Mouse (Mus musculus) hindbrain, postnatal 0 days (tissue): ENCODE measurements around the gene Tescl. TPM values are rescaled to one million over a fixed set of nuclear protein-coding genes. Genes with fewer than 3 reads are reported as not detected.

Experiments used
- ATAC-seq: fragments of 200-750 bp; cut with Nextera tagmentation; 2 replicates; pipeline ENCODE4 v1.8.0; 2017; ENCODE audit warnings: mild to moderate bottlenecking, moderate TSS enrichment, moderate library complexity
- DNase-seq: peaks from one replicate; pipeline ENCODE4 v3.0.0-alpha.2; 2015; ENCODE audit warnings: low spot score
- H3K27ac ChIP-seq: fragments of 300-500 bp; sonication (generic); 2 replicates; pipeline ENCODE4 v1.5.1; 2014; ENCODE audit warnings: mild to moderate bottlenecking
- H3K27me3 ChIP-seq: fragments of 300-500 bp; sonication (generic); 2 replicates; pipeline ENCODE4 v1.6.1; 2014; ENCODE audit warnings: low read length, mixed read lengths; ENCODE audit not compliant: insufficient read depth
- H3K36me3 ChIP-seq: fragments of 300-500 bp; sonication (generic); 2 replicates; pipeline ENCODE4 v1.6.1; 2014; ENCODE audit warnings: low read length, mixed read lengths; ENCODE audit not compliant: insufficient read depth
- H3K4me1 ChIP-seq: fragments of 300-500 bp; sonication (generic); 2 replicates; pipeline ENCODE4 v1.6.1; 2014; ENCODE audit warnings: antibody characterized with exemption, low read length, mixed read lengths; ENCODE audit not compliant: insufficient read depth
- H3K4me2 ChIP-seq: fragments of 300-500 bp; sonication (generic); 2 replicates; pipeline ENCODE4 v1.6.1; 2014; ENCODE audit warnings: low read depth, mild to moderate bottlenecking, low read length, moderate library complexity, mixed read lengths
- H3K4me3 ChIP-seq: fragments of 300-500 bp; sonication (generic); 2 replicates; pipeline ENCODE4 v1.5.1; 2014; ENCODE audit warnings: low read length
- H3K9ac ChIP-seq: fragments of 300-500 bp; sonication (generic); replicated peaks from 2 replicates; pipeline ENCODE4 v1.6.1; 2014; ENCODE audit warnings: mild to moderate bottlenecking, low read length, moderate library complexity, mixed read lengths
- H3K9me3 ChIP-seq: fragments of 300-500 bp; sonication (generic); 2 replicates; pipeline ENCODE4 v1.6.1; 2016; ENCODE audit warnings: low read length, mixed read lengths
- CTCF ChIP-seq: IDR thresholded peaks from 2 replicates; pipeline ENCODE4 v1.5.1; 2016; ENCODE audit warnings: antibody characterized with exemption, control low read depth, low read depth
- WGBS: fragments of 180-500 bp; shearing (Covaris S2); extraction: QIAGEN DNeasy Blood & Tissue Kit; methylation state at CpG from one replicate; pipeline ENCODE4 v1.1.7; 2014; 5-methylcytosine and 5-hydroxymethylcytosine counted together
- microRNA-seq, 2 experiments: library from miRNA; unstranded; fragments of <30 nt; microRNA quantifications; one replicate each; pipeline ENCODE4; 2016
- polyA plus RNA-seq: library from polyadenylated mRNA; unstranded; fragments of >200 nt; fragmentation: Nextera tagmentation; extraction: Ambion mirVana; gene quantifications from 2 replicates; pipeline ENCODE4 v1.2.1, GENCODE M21; 2015
- total RNA-seq: library from RNA; depleted of rRNA; stranded (reverse); fragments of >200 nt; gene quantifications from 2 replicates; pipeline ENCODE4 v1.2.3, GENCODE M21; 2014; rRNA removed

The Tescl gene
- total and polyA plus RNA-seq, 2 experiments from 2014 or later = 0.46 TPM; not detected in 1

- Histone ChIP-seq H3K27ac (no peak overlapping the region), H3K4me1 (no peaks in the 10 kb centered on the region), H3K4me3 (no peak overlapping the region), H3K36me3 (peaks cover 30% of the 10 kb centered on the region), H3K27me3 (no peaks in the 10 kb centered on the region), H3K9me3 (no peaks in the 10 kb centered on the region), H3K4me2 (no peak overlapping the region), H3K9ac (no peak overlapping the region)
- no peak for DNase-seq
- ATAC-seq = no peak
- 82% methylated on average over 5 of the region's 5 CpGs for WGBS
- no peak for TF ChIP-seq CTCF
Measured at GRCm38 (mm10) chr7:24287670-24288069, 46.1 kb downstream of the Tescl start.

- DNase-seq (no peak), ATAC-seq (no peak)
- no peaks in the 10 kb centered on the region for H3K27me3 ChIP-seq
- H3K4me2 ChIP-seq = no peak overlapping the region
- H3K27ac ChIP-seq = no peak overlapping the region
- H3K36me3 ChIP-seq = peaks cover 23% of the 10 kb centered on the region
- no peak for TF ChIP-seq CTCF
- H3K4me3 ChIP-seq = no peak overlapping the region
- WGBS = 80% methylated on average over 4 of the region's 4 CpGs
- no peaks in the 10 kb centered on the region for H3K9me3 ChIP-seq
- H3K4me1 ChIP-seq = no peaks in the 10 kb centered on the region
- H3K9ac ChIP-seq = no peak overlapping the region
Measured at GRCm38 (mm10) chr7:24286916-24287315, 46.8 kb downstream of the Tescl start.

GRCm38 (mm10) chr7:24286090-24286489 lies 47.6 kb downstream of the Tescl start:
- DNase-seq (no peak), ATAC-seq (no peak)
- no peaks in the 10 kb centered on the region for H3K4me1 ChIP-seq
- H3K9ac ChIP-seq = no peak overlapping the region
- no peak overlapping the region for H3K4me3 ChIP-seq
- H3K27me3 ChIP-seq = no peaks in the 10 kb centered on the region
- H3K36me3 ChIP-seq = peaks cover 14% of the 10 kb centered on the region
- H3K27ac ChIP-seq = no peak overlapping the region
- H3K4me2 ChIP-seq = no peak overlapping the region
- no peaks in the 10 kb centered on the region for H3K9me3 ChIP-seq
- WGBS = 48% methylated on average over 4 of the region's 4 CpGs
- TF ChIP-seq CTCF = peak; percentile 25

Small RNA genes lying within 50 kb of the gene (microRNA-seq; reads per million reads assigned to microRNA genes)
- gene Gm27592 = 0 reads per million in 2 experiments

Other genes with a start within 250 kb of the Tescl start
- 5.0 and 7.3 TPM in 2 replicates for gene Zfp112, start 221.6 kb downstream of the Tescl start, total RNA-seq
- gene Zfp112, start 221.6 kb downstream of the Tescl start, polyA plus RNA-seq = 4.1 and 4.5 TPM in 2 replicates
- 17.0 and 19.6 TPM in 2 replicates for gene Zfp235, start 199.8 kb downstream of the Tescl start, total RNA-seq
- 20.0 and 20.4 TPM in 2 replicates for gene Zfp235, start 199.8 kb downstream of the Tescl start, polyA plus RNA-seq
- 5.4 and 5.5 TPM in 2 replicates for gene Zfp114, start 158.9 kb downstream of the Tescl start, total RNA-seq
- 2.5 and 3.0 TPM in 2 replicates for gene Zfp114, start 158.9 kb downstream of the Tescl start, polyA plus RNA-seq
- 3.7 and 5.9 TPM in 2 replicates for gene Zfp111, start 122.5 kb downstream of the Tescl start, total RNA-seq
- 2.0 and 2.5 TPM in 2 replicates for gene Zfp111, start 122.5 kb downstream of the Tescl start, polyA plus RNA-seq
- gene Zfp109, start 96.4 kb downstream of the Tescl start, total RNA-seq = 4.4 and 8.5 TPM in 2 replicates
- gene Zfp109, start 96.4 kb downstream of the Tescl start, polyA plus RNA-seq = 2.0 and 2.1 TPM in 2 replicates
- gene Zfp108, start 79.1 kb downstream of the Tescl start, total RNA-seq = 7.5 and 9.1 TPM in 2 replicates
- 3.0 and 3.7 TPM in 2 replicates for gene Zfp108, start 79.1 kb downstream of the Tescl start, polyA plus RNA-seq
- gene Zfp93, start 63.5 kb downstream of the Tescl start, total RNA-seq = 5.4 and 6.9 TPM in 2 replicates
- gene Zfp93, start 63.5 kb downstream of the Tescl start, polyA plus RNA-seq = 2.2 and 3.1 TPM in 2 replicates
- gene Zfp61, start 32.7 kb downstream of the Tescl start, total RNA-seq = 20.1 and 23.5 TPM in 2 replicates
- gene Zfp61, start 32.7 kb downstream of the Tescl start, polyA plus RNA-seq = 26.1 and 31.6 TPM in 2 replicates
- gene Zfp94, start 17.3 kb downstream of the Tescl start, total RNA-seq = 9.6 and 12.0 TPM in 2 replicates
- gene Zfp94, start 17.3 kb downstream of the Tescl start, polyA plus RNA-seq = 17.3 and 21.6 TPM in 2 replicates
- gene Lypd5, start 15.3 kb upstream of the Tescl start, total RNA-seq = not detected in 2 replicates
- 0.13 TPM in 1 of 2 replicates, not detected in the other for gene Lypd5, start 15.3 kb upstream of the Tescl start, polyA plus RNA-seq
- 1.1 and 3.9 TPM in 2 replicates for gene Kcnn4, start 36.3 kb upstream of the Tescl start, total RNA-seq
- 1.2 and 1.9 TPM in 2 replicates for gene Kcnn4, start 36.3 kb upstream of the Tescl start, polyA plus RNA-seq
- gene Smg9, start 65.7 kb upstream of the Tescl start, total RNA-seq = 34.5 and 52.3 TPM in 2 replicates
- gene Smg9, start 65.7 kb upstream of the Tescl start, polyA plus RNA-seq = 27.4 and 29.7 TPM in 2 replicates
- gene Irgc1, start 118.4 kb upstream of the Tescl start, total RNA-seq = not detected in 2 replicates
- not detected in 2 replicates for gene Irgc1, start 118.4 kb upstream of the Tescl start, polyA plus RNA-seq
- 3.0 and 4.8 TPM in 2 replicates for gene Plaur, start 128.5 kb upstream of the Tescl start, total RNA-seq
- gene Plaur, start 128.5 kb upstream of the Tescl start, polyA plus RNA-seq = 1.3 and 1.4 TPM in 2 replicates
- gene Cadm4, start 148.1 kb upstream of the Tescl start, total RNA-seq = 423 and 447 TPM in 2 replicates
- gene Cadm4, start 148.1 kb upstream of the Tescl start, polyA plus RNA-seq = 97.9 and 101 TPM in 2 replicates
- 138 and 152 TPM in 2 replicates for gene Zfp428, start 173.1 kb upstream of the Tescl start, total RNA-seq
- gene Zfp428, start 173.1 kb upstream of the Tescl start, polyA plus RNA-seq = 219 and 222 TPM in 2 replicates
- not detected in 2 replicates for gene AC161166.1, start 178.5 kb upstream of the Tescl start, total RNA-seq
- 0.19 and 0.55 TPM in 2 replicates for gene AC161166.1, start 178.5 kb upstream of the Tescl start, polyA plus RNA-seq
- gene Irgq, start 196.8 kb upstream of the Tescl start, total RNA-seq = 103 and 107 TPM in 2 replicates
- gene Irgq, start 196.8 kb upstream of the Tescl start, polyA plus RNA-seq = 16.9 and 20.0 TPM in 2 replicates
- not detected in 2 replicates for gene Pinlyp, start 212.2 kb upstream of the Tescl start, total RNA-seq
- not detected in 2 replicates for gene Pinlyp, start 212.2 kb upstream of the Tescl start, polyA plus RNA-seq
- 36.7 and 50.8 TPM in 2 replicates for gene Xrcc1, start 212.4 kb upstream of the Tescl start, total RNA-seq
- gene Xrcc1, start 212.4 kb upstream of the Tescl start, polyA plus RNA-seq = 44.0 and 45.1 TPM in 2 replicates